Mouse (Mus musculus) MEL (cell line): ENCODE results near the gene A530016L24Rik. TPM values are rescaled to one million over a fixed set of nuclear protein-coding genes. Genes with fewer than 3 reads are reported as not detected.
A peak's percentile ranks its signal among the peaks of the same experiment; 100 is the strongest.

Source experiments
- DNase-seq: peaks from one replicate; pipeline ENCODE4 v3.0.0; 2011; ENCODE audit warnings: low read depth, low spot score
- H3K27ac ChIP-seq: 2 replicates; pipeline ENCODE4 v1.5.1; 2012; ENCODE audit warnings: low read depth, mild to moderate bottlenecking, control low read depth, low read length, moderate library complexity; ENCODE audit not compliant: control insufficient read depth
- H3K27me3 ChIP-seq, 2 experiments: fragments of 150-350 bp in 1 of 2; sonication (generic) in 1 of 2; 2 replicates each; pipeline ENCODE4 v1.6.1; 2012; ENCODE audit warnings: low read length in 2 of 2, mild to moderate bottlenecking in 2 of 2, improper control_type of control experiment in 1 of 2, moderate library complexity in 1 of 2; ENCODE audit not compliant: insufficient read depth in 2 of 2, control insufficient read depth in 1 of 2
- H3K36me3 ChIP-seq, 2 experiments: 2 replicates each; pipeline ENCODE4 v1.6.1; 2012 to 2014; ENCODE audit warnings: low read length in 2 of 2, improper control_type of control experiment in 1 of 2, inconsistent platforms in 1 of 2, mild to moderate bottlenecking in 1 of 2; ENCODE audit not compliant: insufficient read depth in 2 of 2, control insufficient read depth in 1 of 2
- H3K4me1 ChIP-seq, 2 experiments: fragments of 150-350 bp in 1 of 2; sonication (generic) in 1 of 2; 2 replicates each; pipeline ENCODE4 v1.6.1; 2012; ENCODE audit warnings: low read length in 2 of 2, improper control_type of control experiment in 1 of 2, mild to moderate bottlenecking in 1 of 2; ENCODE audit not compliant: insufficient read depth in 2 of 2, control insufficient read depth in 1 of 2
- H3K4me3 ChIP-seq, 2 experiments: fragments of 150-350 bp in 1 of 2; sonication (generic) in 1 of 2; 2 replicates each; pipeline ENCODE4 v1.5.1; 2012; ENCODE audit warnings: low read depth in 2 of 2, low read length in 2 of 2, mild to moderate bottlenecking in 2 of 2, moderate library complexity in 2 of 2, control low read depth in 1 of 2, improper control_type of control experiment in 1 of 2; ENCODE audit not compliant: control insufficient read depth in 1 of 2, insufficient read depth in 1 of 2
- H3K79me2 ChIP-seq: 2 replicates; pipeline ENCODE4 v1.6.1; 2012; ENCODE audit warnings: mild to moderate bottlenecking, low read length, moderate library complexity; ENCODE audit not compliant: control insufficient read depth, poor library complexity, insufficient read depth
- H3K9ac ChIP-seq: 2 replicates; pipeline ENCODE4 v1.6.1; 2012; ENCODE audit warnings: low read depth, mild to moderate bottlenecking, control low read depth, low read length, moderate library complexity; ENCODE audit not compliant: control insufficient read depth, poor library complexity, severe bottlenecking
- H3K9me3 ChIP-seq: fragments of 150-350 bp; sonication (generic); replicated peaks from 2 replicates; pipeline ENCODE4 v1.6.1; 2012; ENCODE audit warnings: mild to moderate bottlenecking, low read length, improper control_type of control experiment, moderate library complexity; ENCODE audit not compliant: insufficient read depth
- CHD1 ChIP-seq: IDR thresholded peaks from 2 replicates; pipeline ENCODE4 v1.6.1; 2012; ENCODE audit warnings: low read depth, mild to moderate bottlenecking, inconsistent platforms, low read length, improper control_type of control experiment
- CHD2 ChIP-seq: IDR thresholded peaks from 2 replicates; pipeline ENCODE4 v1.6.1; 2011; ENCODE audit warnings: low read length, improper control_type of control experiment
- ELF1 ChIP-seq: IDR thresholded peaks from 2 replicates; pipeline ENCODE4 v1.6.1; 2014; ENCODE audit warnings: low read depth, mild to moderate bottlenecking, inconsistent platforms, low read length, improper control_type of control experiment, moderate library complexity
- EP300 ChIP-seq, 2 experiments: IDR thresholded peaks; 2 replicates each; pipeline ENCODE4 v1.6.1; 2011; ENCODE audit warnings: improper control_type of control experiment in 2 of 2, low read length in 2 of 2, low read depth in 1 of 2, mild to moderate bottlenecking in 1 of 2
- HCFC1 ChIP-seq: IDR thresholded peaks from 2 replicates; pipeline ENCODE4 v1.6.1; 2012; ENCODE audit warnings: low read depth, mild to moderate bottlenecking, inconsistent platforms, low read length, improper control_type of control experiment, moderate library complexity
- JUND ChIP-seq: IDR thresholded peaks from 2 replicates; pipeline ENCODE4 v1.6.1; 2011; ENCODE audit warnings: low read depth, mild to moderate bottlenecking, improper control_type of control experiment, low read length
- KAT2A ChIP-seq: conservative IDR thresholded peaks from 2 replicates; pipeline ENCODE4 v1.6.1; 2012; ENCODE audit warnings: low read depth, low read length, improper control_type of control experiment, inconsistent platforms
- MAFK ChIP-seq: IDR thresholded peaks from 2 replicates; pipeline ENCODE4 v1.6.1; 2011; ENCODE audit warnings: low read depth, mild to moderate bottlenecking, low read length, improper control_type of control experiment, borderline replicate concordance
- MAX ChIP-seq: IDR thresholded peaks from 2 replicates; pipeline ENCODE4 v1.6.1; 2011; ENCODE audit warnings: low read length, improper control_type of control experiment
- MXI1 ChIP-seq: IDR thresholded peaks from 2 replicates; pipeline ENCODE4 v1.6.1; 2011; ENCODE audit warnings: mild to moderate bottlenecking, low read depth, low read length, improper control_type of control experiment
- MYB ChIP-seq: IDR thresholded peaks from 2 replicates; pipeline ENCODE4 v1.6.1; 2011; ENCODE audit warnings: mild to moderate bottlenecking, low read depth, low read length, improper control_type of control experiment
- NELFE ChIP-seq: IDR thresholded peaks from 2 replicates; pipeline ENCODE4 v1.6.1; 2011; ENCODE audit warnings: low read depth, low read length, improper control_type of control experiment
- NRF1 ChIP-seq: IDR thresholded peaks from 2 replicates; pipeline ENCODE4 v1.6.1; 2014; ENCODE audit warnings: low read depth, mild to moderate bottlenecking, inconsistent platforms, low read length, improper control_type of control experiment, moderate library complexity; ENCODE audit not compliant: poor library complexity, insufficient read depth, severe bottlenecking
- POLR2AphosphoS2 ChIP-seq: IDR thresholded peaks from 2 replicates; pipeline ENCODE4 v1.6.1; 2011; ENCODE audit warnings: low read length, improper control_type of control experiment
- POLR2AphosphoS5 ChIP-seq: IDR thresholded peaks from 2 replicates; pipeline ENCODE4 v1.6.1; 2012; ENCODE audit warnings: low read depth, borderline replicate concordance, mild to moderate bottlenecking, inconsistent platforms, low read length, moderate library complexity, mixed read lengths
- RAD21 ChIP-seq: IDR thresholded peaks from 2 replicates; pipeline ENCODE4 v1.6.1; 2011; ENCODE audit warnings: mild to moderate bottlenecking, low read depth, low read length, improper control_type of control experiment
- RCOR1 ChIP-seq: IDR thresholded peaks from 2 replicates; pipeline ENCODE4 v1.6.1; 2012; ENCODE audit warnings: low read depth, mild to moderate bottlenecking, inconsistent platforms, low read length, improper control_type of control experiment
- SMC3 ChIP-seq: IDR thresholded peaks from 2 replicates; pipeline ENCODE4 v1.6.1; 2011; ENCODE audit warnings: low read depth, low read length, improper control_type of control experiment
- TAL1 ChIP-seq: IDR thresholded peaks from 2 replicates; pipeline ENCODE4 v1.6.1; 2012; ENCODE audit warnings: mild to moderate bottlenecking, inconsistent platforms, low read length, moderate library complexity, mixed read lengths
- TCF12 ChIP-seq: IDR thresholded peaks from 2 replicates; pipeline ENCODE4 v1.6.1; 2014; ENCODE audit warnings: low read depth, mild to moderate bottlenecking, inconsistent platforms, low read length, improper control_type of control experiment, moderate library complexity
- UBTF ChIP-seq: IDR thresholded peaks from 2 replicates; pipeline ENCODE4 v1.6.1; 2012; ENCODE audit warnings: low read depth, mild to moderate bottlenecking, inconsistent platforms, low read length, improper control_type of control experiment, moderate library complexity, borderline replicate concordance; ENCODE audit not compliant: insufficient read depth
- USF2 ChIP-seq, 2 experiments: IDR thresholded peaks; 2 replicates each; pipeline ENCODE4 v1.6.1; 2011 to 2012; ENCODE audit warnings: improper control_type of control experiment in 2 of 2, low read length in 2 of 2, borderline replicate concordance in 1 of 2, inconsistent platforms in 1 of 2, low read depth in 1 of 2, mild to moderate bottlenecking in 1 of 2; ENCODE audit not compliant: insufficient read depth in 1 of 2
- ZC3H11A ChIP-seq: IDR thresholded peaks from 2 replicates; pipeline ENCODE4 v1.6.1; 2012; ENCODE audit warnings: low read depth, mild to moderate bottlenecking, inconsistent platforms, low read length, improper control_type of control experiment
- ZMIZ1 ChIP-seq: IDR thresholded peaks from 2 replicates; pipeline ENCODE4 v1.6.1; 2012; ENCODE audit warnings: low read depth, mild to moderate bottlenecking, inconsistent platforms, low read length, improper control_type of control experiment, moderate library complexity
- polyA plus RNA-seq, 2 experiments: library from polyadenylated mRNA; stranded (reverse) in 1 of 2; unstranded in 1 of 2; fragments of >175 nt in 1 of 2; fragments of >200 nt in 1 of 2; gene quantifications; 2 replicates each; pipeline versions ENCODE4 v1.2.1 to v1.2.4; 2012; ENCODE audit warnings: low replicate concordance in 2 of 2, low read depth in 1 of 2; ENCODE audit not compliant: insufficient read length in 2 of 2, insufficient read depth in 1 of 2, missing spikeins in 1 of 2
- total RNA-seq: library from RNA; depleted of rRNA; stranded (reverse); fragments of 300-350 nt; gene quantifications from 2 replicates; pipeline ENCODE4 v1.2.3, GENCODE M21; 2012

Gene A530016L24Rik
- total and polyA plus RNA-seq, 3 experiments: not detected

- H3K9me3 ChIP-seq: no peaks in the 10 kb centered on the region
- no peak overlapping the region for H3K27ac ChIP-seq
- peaks cover 0 to 3% of the 10 kb centered on the region in 2 experiments; a peak in 1 of 4 replicates for H3K36me3 ChIP-seq
- no peak for TF ChIP-seq EP300 (IDR thresholded peaks at IDR 0.05; ENCODE audit: low read depth in 1 of 2, low read length in 2 of 2)
- no peak for TF ChIP-seq UBTF
- TF ChIP-seq RAD21: no peak
- TF ChIP-seq NELFE: no peak
- TF ChIP-seq TAL1: no peak
- TF ChIP-seq MAFK: no peak
- TF ChIP-seq USF2 (IDR thresholded peaks at IDR 0.05; ENCODE audit: borderline replicate concordance in 1 of 2, insufficient read depth in 1 of 2, low read depth in 1 of 2, low read length in 2 of 2): no peak
- peaks cover 7 to 13% of the 10 kb centered on the region in 2 experiments; a peak in 3 of 4 replicates for H3K4me1 ChIP-seq
- no peaks in the 10 kb centered on the region for H3K79me2 ChIP-seq
- no peak overlapping the region for H3K9ac ChIP-seq
- H3K4me3 ChIP-seq: no peak overlapping the region
- no peaks in the 10 kb centered on the region for H3K27me3 ChIP-seq
- DNase-seq: no peak
These were observed 21.9 kb upstream of the A530016L24Rik start for GRCm38 (mm10) chr12:112467387-112467786.

GRCm38 (mm10) chr12:112469393-112469792 lies 19.9 kb upstream of the A530016L24Rik start:
- no peaks in the 10 kb centered on the region for H3K79me2 ChIP-seq
- H3K4me3 ChIP-seq: no peak overlapping the region

GRCm38 (mm10) chr12:112470216-112470615 lies 19.0 kb upstream of the A530016L24Rik start:
- no peaks in the 10 kb centered on the region for H3K9me3 ChIP-seq
- no peak overlapping the region for H3K27ac ChIP-seq
- no peak overlapping the region for H3K4me3 ChIP-seq
- H3K4me1 ChIP-seq: no peaks in the 10 kb centered on the region
- H3K27me3 ChIP-seq: no peaks in the 10 kb centered on the region
- TF ChIP-seq CHD1: no peak
- no peak for TF ChIP-seq MAX
- no peak for TF ChIP-seq POLR2AphosphoS2
- TF ChIP-seq NELFE: no peak
- no peak for TF ChIP-seq POLR2AphosphoS5
- no peak for TF ChIP-seq HCFC1
- TF ChIP-seq KAT2A: no peak
- TF ChIP-seq MXI1: no peak
- no peak for TF ChIP-seq TCF12
- TF ChIP-seq MYB: no peak
- TF ChIP-seq RAD21: no peak
- TF ChIP-seq ZC3H11A: no peak
- no peak for TF ChIP-seq NRF1
- TF ChIP-seq USF2 (IDR thresholded peaks at IDR 0.05; ENCODE audit: borderline replicate concordance in 1 of 2, insufficient read depth in 1 of 2, low read depth in 1 of 2, low read length in 2 of 2): no peak
- TF ChIP-seq ELF1: no peak
- DNase-seq: no peak
- H3K36me3 ChIP-seq: no peaks in the 10 kb centered on the region
- H3K79me2 ChIP-seq: no peaks in the 10 kb centered on the region
- no peak overlapping the region for H3K9ac ChIP-seq

More at GRCm38 (mm10) chr12:112469393-112469792, 19.9 kb upstream of the A530016L24Rik start:
- Histone ChIP-seq H3K27me3 (no peaks in the 10 kb centered on the region), H3K27ac (no peak overlapping the region), H3K9ac (no peak overlapping the region), H3K9me3 (no peaks in the 10 kb centered on the region), H3K4me1 (peaks cover 2 to 5% of the 10 kb centered on the region in 2 experiments; a peak in 3 of 4 replicates), H3K36me3 (peaks cover 0 to 2% of the 10 kb centered on the region in 2 experiments; a peak in 1 of 4 replicates)
- DNase-seq: peak; percentile 52
- TF ChIP-seq CHD2 (no peak), ZMIZ1 (no peak), POLR2AphosphoS2 (no peak), NELFE (no peak), ELF1 (no peak), SMC3 (no peak), ZC3H11A (no peak), CHD1 (no peak), RAD21 (no peak), KAT2A (no peak), RCOR1 (no peak), JUND (no peak), EP300 (IDR thresholded peaks at IDR 0.05; ENCODE audit: low read depth in 1 of 2, low read length in 2 of 2) (no peak), UBTF (no peak)
